Mouse (Mus musculus) heart, embryonic 14.5 days (tissue): Measurements from ENCODE around the gene Casc4. TPM values are rescaled to one million over a fixed set of nuclear protein-coding genes. Genes with fewer than 3 reads are reported as not detected.

Experiments used
- ATAC-seq: fragments of 200-750 bp; cut with Nextera tagmentation; 2 replicates; pipeline ENCODE4 v1.8.0; 2017; ENCODE audit warnings: low read depth, moderate TSS enrichment; ENCODE audit not compliant: insufficient number of reproducible peaks, insufficient read depth, low FRiP score
- H3K27ac ChIP-seq, 2 experiments: fragments of 200-500 bp in 1 of 2; fragments of 300-500 bp in 1 of 2; sonication (generic) in 1 of 2; replicated peaks in 1 of 2; 2 replicates each; pipeline ENCODE4 v1.5.1; 2012 to 2014; ENCODE audit warnings: low read depth in 2 of 2, low read length in 2 of 2, control low read depth in 1 of 2, mild to moderate bottlenecking in 1 of 2, mixed read lengths in 1 of 2; ENCODE audit not compliant: control insufficient read depth in 1 of 2, insufficient read depth in 1 of 2
- H3K27me3 ChIP-seq: fragments of 300-500 bp; sonication (generic); 2 replicates; pipeline ENCODE4 v1.6.1; 2014; ENCODE audit warnings: mild to moderate bottlenecking, low read length, control low read depth; ENCODE audit not compliant: control insufficient read depth, insufficient read depth
- H3K36me3 ChIP-seq: fragments of 300-500 bp; sonication (generic); 2 replicates; pipeline ENCODE4 v1.6.1; 2014; ENCODE audit warnings: mild to moderate bottlenecking, control low read depth, low read length, mixed read lengths; ENCODE audit not compliant: control insufficient read depth, insufficient read depth
- H3K4me1 ChIP-seq, 2 experiments: fragments of 200-500 bp in 1 of 2; fragments of 300-500 bp in 1 of 2; sonication (generic) in 1 of 2; 2 replicates each; pipeline ENCODE4 v1.6.1; 2012 to 2014; ENCODE audit warnings: low read length in 2 of 2, control low read depth in 1 of 2, mixed read lengths in 1 of 2; ENCODE audit not compliant: control insufficient read depth in 2 of 2, insufficient read depth in 2 of 2
- H3K4me2 ChIP-seq: fragments of 300-500 bp; sonication (generic); 2 replicates; pipeline ENCODE4 v1.6.1; 2014; ENCODE audit warnings: mild to moderate bottlenecking, low read length
- H3K4me3 ChIP-seq, 2 experiments: fragments of 200-500 bp in 1 of 2; fragments of 300-500 bp in 1 of 2; sonication (generic) in 1 of 2; 2 replicates each; pipeline ENCODE4 v1.5.1; 2012 to 2014; ENCODE audit warnings: low read length in 2 of 2, mild to moderate bottlenecking in 2 of 2, control low read depth in 1 of 2, low read depth in 1 of 2, moderate library complexity in 1 of 2; ENCODE audit not compliant: control insufficient read depth in 1 of 2, insufficient read depth in 1 of 2
- H3K9ac ChIP-seq: fragments of 300-500 bp; sonication (generic); 2 replicates; pipeline ENCODE4 v1.6.1; 2014; ENCODE audit warnings: mild to moderate bottlenecking, low read length
- H3K9me3 ChIP-seq: fragments of 300-500 bp; sonication (generic); 2 replicates; pipeline ENCODE4 v1.6.1; 2016; ENCODE audit warnings: low read length, control low read depth; ENCODE audit not compliant: control insufficient read depth
- WGBS: fragments of 180-500 bp; shearing (Covaris S2); extraction: QIAGEN DNeasy Blood & Tissue Kit; methylation state at CpG from one replicate; pipeline ENCODE4 v1.1.7; 2014; 5-methylcytosine and 5-hydroxymethylcytosine counted together
- polyA plus RNA-seq: library from polyadenylated mRNA; unstranded; fragments of >200 nt; fragmentation: Nextera tagmentation; extraction: Ambion mirVana; gene quantifications from 2 replicates; pipeline ENCODE4 v1.2.1, GENCODE M21; 2014

Casc4 gene
- polyA plus RNA-seq, 1 experiment from 2014 or later = 16.4 TPM

GRCm38 (mm10) chr2:121842249-121842648 lies 24.5 kb upstream of the Casc4 start:
- Histone ChIP-seq H3K9ac (no peak overlapping the region), H3K4me2 (no peak overlapping the region), H3K27ac (no peak overlapping the region), H3K36me3 (no peaks in the 10 kb centered on the region), H3K4me3 (no peak overlapping the region), H3K27me3 (no peaks in the 10 kb centered on the region), H3K4me1 (no peaks in the 10 kb centered on the region), H3K9me3 (no peaks in the 10 kb centered on the region; the same call in 1 of the 2 replicates)
- 64% methylated on average over 3 of the region's 3 CpGs for WGBS
- no peak for ATAC-seq

GRCm38 (mm10) chr2:121846050-121846449 lies 20.7 kb upstream of the Casc4 start:
- Histone ChIP-seq H3K27ac (no peak overlapping the region), H3K9me3 (no peaks in the 10 kb centered on the region), H3K27me3 (no peaks in the 10 kb centered on the region), H3K36me3 (no peaks in the 10 kb centered on the region), H3K9ac (no peak overlapping the region), H3K4me3 (no peak overlapping the region), H3K4me2 (no peak overlapping the region), H3K4me1 (no peaks in the 10 kb centered on the region)
- WGBS = 53% methylated on average over 8 of the region's 8 CpGs
- ATAC-seq = no peak

DNA sequence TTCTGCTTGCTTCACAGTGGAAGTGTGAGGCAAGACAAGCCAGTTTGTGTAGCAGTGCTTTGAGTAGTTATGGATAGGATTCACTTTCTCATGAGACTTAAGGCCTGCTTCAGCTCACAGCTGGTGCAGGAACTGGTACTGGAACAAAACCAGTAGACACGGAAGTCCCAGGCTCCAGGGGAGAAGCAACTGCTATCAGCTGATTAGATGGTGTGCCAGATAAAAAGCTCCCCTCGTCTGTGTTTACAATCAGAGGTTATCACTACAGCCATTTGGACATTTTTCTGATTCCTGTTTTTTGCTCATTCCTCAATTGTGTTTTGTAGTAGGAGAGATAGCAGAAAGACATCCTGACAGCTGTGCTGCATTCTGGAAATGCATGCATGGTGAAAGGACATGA lies 14.7 kb upstream of the Casc4 start:
- H3K27ac ChIP-seq = no peak overlapping the region
- H3K36me3 ChIP-seq = no peaks in the 10 kb centered on the region
- no peak overlapping the region for H3K9ac ChIP-seq
- no peaks in the 10 kb centered on the region for H3K4me1 ChIP-seq
- H3K27me3 ChIP-seq = no peaks in the 10 kb centered on the region
- H3K4me2 ChIP-seq = no peak overlapping the region
- no peak overlapping the region for H3K4me3 ChIP-seq
- no peak for ATAC-seq
- 21% methylated on average over 2 of the region's 2 CpGs for WGBS
- no peaks in the 10 kb centered on the region for H3K9me3 ChIP-seq

- Histone ChIP-seq H3K9me3 (no peaks in the 10 kb centered on the region), H3K36me3 (no peaks in the 10 kb centered on the region), H3K4me3 (no peak overlapping the region), H3K4me1 (no peaks in the 10 kb centered on the region), H3K9ac (no peak overlapping the region), H3K4me2 (no peak overlapping the region), H3K27ac (no peak overlapping the region), H3K27me3 (no peaks in the 10 kb centered on the region)
- WGBS = 79% methylated on average over 3 of the region's 3 CpGs
- no peak for ATAC-seq
Observed at GRCm38 (mm10) chr2:121853974-121854373, 12.8 kb upstream of the Casc4 start.

- H3K4me1 ChIP-seq = no peaks in the 10 kb centered on the region
- no peak for ATAC-seq
- H3K4me2 ChIP-seq = no peak overlapping the region
- no peak overlapping the region for H3K27ac ChIP-seq
- WGBS = 69% methylated on average over 5 of the region's 5 CpGs
- no peaks in the 10 kb centered on the region for H3K27me3 ChIP-seq
- no peak overlapping the region for H3K4me3 ChIP-seq
- no peaks in the 10 kb centered on the region for H3K36me3 ChIP-seq
- H3K9ac ChIP-seq = no peak overlapping the region
- no peaks in the 10 kb centered on the region for H3K9me3 ChIP-seq
Observed at GRCm38 (mm10) chr2:121859380-121859980, 7.3 kb upstream of the Casc4 start.

GRCm38 (mm10) chr2:121866071-121866601 lies 634 bp upstream of the Casc4 start:
- H3K4me2 ChIP-seq = peak overlapping the region; percentile 83
- peak overlapping the region; percentile 57 to 67 for H3K4me3 ChIP-seq
- H3K27me3 ChIP-seq = no peaks in the 10 kb centered on the region
- H3K4me1 ChIP-seq = peaks cover 0 to 9% of the 10 kb centered on the region in 2 experiments; a peak in 1 of 4 replicates
- 0 out of 2 replicates have a peak, but pooled peaks cover 4% of the 10 kb centered on the region for H3K36me3 ChIP-seq
- no peak for ATAC-seq
- H3K9ac ChIP-seq = peak overlapping the region; percentile 81
- peak overlapping the region; percentile 53 to 70 for H3K27ac ChIP-seq
- H3K9me3 ChIP-seq = no peaks in the 10 kb centered on the region
- under 1% methylated on average over 18 of the region's 18 CpGs for WGBS

DNA sequence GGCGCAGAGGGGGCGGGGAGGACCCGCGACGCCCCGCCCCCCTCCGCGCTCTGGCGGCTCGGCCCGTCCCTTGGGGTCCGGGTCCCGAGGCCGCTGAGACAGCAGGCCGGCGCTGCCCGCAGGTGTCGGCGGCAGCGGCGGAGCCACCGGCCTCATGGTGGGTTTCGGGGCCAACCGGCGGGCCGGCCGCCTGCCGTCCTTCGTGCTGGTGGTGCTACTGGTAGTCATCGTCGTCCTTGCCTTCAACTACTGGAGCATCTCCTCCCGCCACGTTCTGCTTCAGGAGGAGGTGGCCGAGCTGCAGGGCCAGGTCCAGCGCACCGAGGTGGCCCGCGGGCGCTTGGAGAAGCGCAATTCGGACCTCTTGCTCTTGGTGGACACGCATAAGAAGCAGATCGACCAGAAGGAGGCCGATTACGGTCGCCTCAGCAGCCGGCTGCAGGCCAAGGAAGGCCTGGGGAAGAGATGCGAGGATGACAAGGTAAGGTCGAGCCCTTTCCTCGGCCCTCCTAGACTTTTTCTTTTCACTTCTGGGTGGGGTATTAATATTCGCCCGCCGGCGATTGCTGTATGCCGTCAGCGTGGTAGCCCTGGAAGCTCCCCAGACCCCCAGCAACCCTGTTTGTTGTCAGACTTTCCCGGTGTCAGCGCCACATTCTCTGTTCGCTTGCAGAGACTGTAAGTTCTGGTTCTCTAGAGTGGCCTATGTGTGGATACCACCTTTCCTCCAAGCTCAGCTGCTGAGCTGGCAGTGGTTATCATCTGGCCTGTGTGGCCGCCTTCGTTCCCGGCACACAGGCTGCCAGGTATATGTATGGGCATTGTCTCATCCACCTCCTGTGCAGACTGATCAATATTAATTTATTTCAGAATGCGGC lies 520 bp downstream of the Casc4 start:
- Histone ChIP-seq H3K27ac (peak overlapping the region; percentile 5 to 69; a peak in 3 of 4 replicates), H3K4me2 (peak overlapping the region; percentile 83), H3K9ac (peak overlapping the region; percentile 83), H3K36me3 (0 out of 2 replicates have a peak, but pooled peaks cover 4% of the 10 kb centered on the region), H3K9me3 (no peaks in the 10 kb centered on the region), H3K27me3 (no peaks in the 10 kb centered on the region), H3K4me1 (peaks cover 0 to 9% of the 10 kb centered on the region in 2 experiments; a peak in 1 of 4 replicates), H3K4me3 (peak overlapping the region; percentile 57 to 67)
- peak; percentile 22 for ATAC-seq
- WGBS = under 1% methylated on average over 55 of the region's 63 CpGs
